Mouse (Mus musculus): ENCODE data around the gene Txndc12. TPM values are rescaled to one million over a fixed set of nuclear protein-coding genes. Genes with fewer than 3 reads are reported as not detected.

Gene Txndc12
- polyA plus RNA-seq, 1 experiment, result 99.2 TPM

DNA sequence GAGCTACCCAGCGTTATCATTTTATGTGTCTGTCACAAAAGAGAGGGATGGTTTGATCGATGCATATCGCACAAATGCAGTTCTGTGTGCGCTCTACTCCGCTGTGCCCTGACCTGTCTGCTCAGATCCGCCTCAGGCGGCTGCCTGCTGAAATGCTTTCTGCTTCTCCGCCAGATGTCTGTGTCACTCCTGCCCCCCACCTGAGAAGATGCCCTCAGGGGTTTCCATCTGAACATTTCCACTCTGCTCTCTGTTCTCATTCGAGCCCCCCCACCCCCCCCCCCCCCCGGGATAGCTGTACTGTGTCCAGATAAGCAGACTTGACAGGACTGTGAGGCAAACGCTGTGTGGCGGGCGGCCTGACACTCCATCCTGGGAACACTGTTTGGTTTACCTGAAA, 49.4 kb downstream of the Txndc12 start:
- Histone ChIP-seq H3K27ac (ENCODE audit: insufficient read depth, low read length) (no peak overlapping the region), H3K36me3 (ENCODE audit: control insufficient read depth, insufficient read depth, low read length, poor library complexity, severe bottlenecking) (no peaks in the 10 kb centered on the region), H3K27me3 (ENCODE audit: control insufficient read depth, insufficient read depth, low read length, poor library complexity, severe bottlenecking) (no peaks in the 10 kb centered on the region), H3K9me3 (replicated peaks; ENCODE audit: control insufficient read depth, insufficient read depth, low read length, poor library complexity, severe bottlenecking) (0 out of 2 replicates have a peak, but pooled peaks cover 3% of the 10 kb centered on the region), H3K4me1 (ENCODE audit: control insufficient read depth, insufficient read depth, low read length) (no peaks in the 10 kb centered on the region), H3K4me3 (ENCODE audit: low read depth, low read length) (no peak overlapping the region), H3K9ac (ENCODE audit: low read depth, poor library complexity, severe bottlenecking) (no peak overlapping the region)
- TF ChIP-seq EP300 (IDR thresholded peaks at IDR 0.05; ENCODE audit: insufficient read depth, low read depth, low read length) (0 out of 2 replicates have a peak, but pooled peaks have one; percentile 35), CTCF (IDR thresholded peaks at IDR 0.05; ENCODE audit: low read depth, low read length) (no peak)

DNA sequence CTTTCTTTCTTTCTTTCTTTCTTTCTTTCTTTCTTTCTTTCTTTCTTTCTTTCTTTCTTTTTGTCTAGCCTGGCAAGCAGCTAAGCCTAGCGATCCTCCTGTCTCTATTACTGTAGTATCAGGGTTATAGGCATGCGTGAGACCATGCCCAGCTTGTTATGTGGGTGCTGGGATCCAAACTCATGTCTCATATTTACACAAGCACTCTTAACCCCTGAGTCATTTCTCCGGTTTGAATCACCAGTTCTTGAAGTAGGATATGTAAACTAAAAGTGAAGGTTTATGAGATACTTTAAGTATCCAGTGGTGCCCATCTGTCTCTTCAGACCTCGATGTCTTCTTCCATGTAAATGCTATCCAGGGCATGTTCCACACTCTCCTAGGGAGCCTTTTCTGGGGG, 53.1 kb downstream of the Txndc12 start:
- Histone ChIP-seq H3K36me3 (ENCODE audit: control insufficient read depth, insufficient read depth, low read length, poor library complexity, severe bottlenecking) (no peaks in the 10 kb centered on the region), H3K9me3 (replicated peaks; ENCODE audit: control insufficient read depth, insufficient read depth, low read length, poor library complexity, severe bottlenecking) (0 out of 2 replicates have a peak, but pooled peaks cover 3% of the 10 kb centered on the region), H3K27ac (ENCODE audit: insufficient read depth, low read length) (no peak overlapping the region), H3K4me3 (ENCODE audit: low read depth, low read length) (no peak overlapping the region), H3K27me3 (ENCODE audit: control insufficient read depth, insufficient read depth, low read length, poor library complexity, severe bottlenecking) (no peaks in the 10 kb centered on the region), H3K4me1 (ENCODE audit: control insufficient read depth, insufficient read depth, low read length) (no peaks in the 10 kb centered on the region), H3K9ac (ENCODE audit: low read depth, poor library complexity, severe bottlenecking) (no peak overlapping the region)
- no peak for TF ChIP-seq EP300 (IDR thresholded peaks at IDR 0.05; ENCODE audit: insufficient read depth, low read depth, low read length)
- no peak for TF ChIP-seq CTCF (IDR thresholded peaks at IDR 0.05; ENCODE audit: low read depth, low read length)
- TF ChIP-seq POLR2A (IDR thresholded peaks at IDR 0.05; ENCODE audit: insufficient read depth, low read length), result no peak

DNA sequence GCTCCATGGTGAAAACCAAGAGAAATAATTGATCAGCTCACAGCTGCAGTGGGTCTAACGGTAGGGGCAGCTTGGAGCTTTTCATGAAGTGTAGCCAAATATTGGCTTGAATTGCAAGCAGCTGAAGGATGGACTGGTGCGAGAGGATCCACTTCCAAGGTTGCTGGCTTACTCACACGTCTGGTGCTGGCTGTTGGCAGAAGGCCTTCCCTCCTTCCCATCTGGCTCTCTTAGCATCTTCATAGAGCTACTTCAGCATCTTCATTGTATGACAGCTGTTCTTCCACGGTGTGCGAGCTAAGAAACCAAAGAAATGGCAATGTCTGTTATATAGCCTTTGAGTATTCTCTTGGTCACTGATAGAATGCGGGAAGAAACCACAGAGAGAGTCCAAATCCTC, 56.5 kb downstream of the Txndc12 start:
- Histone ChIP-seq H3K9me3 (replicated peaks; ENCODE audit: control insufficient read depth, insufficient read depth, low read length, poor library complexity, severe bottlenecking) (0 out of 2 replicates have a peak, but pooled peaks cover 3% of the 10 kb centered on the region), H3K4me3 (ENCODE audit: low read depth, low read length) (no peak overlapping the region), H3K36me3 (ENCODE audit: control insufficient read depth, insufficient read depth, low read length, poor library complexity, severe bottlenecking) (no peaks in the 10 kb centered on the region), H3K9ac (ENCODE audit: low read depth, poor library complexity, severe bottlenecking) (no peak overlapping the region), H3K4me1 (ENCODE audit: control insufficient read depth, insufficient read depth, low read length) (no peaks in the 10 kb centered on the region), H3K27me3 (ENCODE audit: control insufficient read depth, insufficient read depth, low read length, poor library complexity, severe bottlenecking) (no peaks in the 10 kb centered on the region), H3K27ac (ENCODE audit: insufficient read depth, low read length) (no peak overlapping the region)
- TF ChIP-seq EP300 (IDR thresholded peaks at IDR 0.05; ENCODE audit: insufficient read depth, low read depth, low read length) (no peak), CTCF (IDR thresholded peaks at IDR 0.05; ENCODE audit: low read depth, low read length) (no peak), POLR2A (IDR thresholded peaks at IDR 0.05; ENCODE audit: insufficient read depth, low read length) (no peak)

DNA sequence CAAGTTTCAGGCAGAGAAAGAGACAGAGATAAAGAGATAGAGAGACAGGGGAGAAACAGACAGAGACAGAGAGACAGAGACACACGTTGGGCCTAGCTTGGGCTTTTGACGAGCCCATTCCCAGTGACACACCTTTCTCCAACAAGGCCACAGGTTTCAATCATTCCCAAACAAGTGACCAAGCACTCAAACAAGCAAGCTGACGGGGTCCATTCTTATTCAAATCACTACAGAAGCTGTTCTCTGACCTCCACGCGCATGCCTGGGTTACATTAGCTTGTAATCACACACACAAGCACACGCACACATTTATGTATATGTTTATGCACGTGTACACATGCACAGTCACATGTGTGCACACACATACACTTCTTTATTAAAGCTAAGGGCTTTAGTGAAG, 66.0 kb downstream of the Txndc12 start:
- H3K4me3 ChIP-seq (ENCODE audit: low read depth, low read length), result no peak overlapping the region
- H3K27me3 ChIP-seq (ENCODE audit: control insufficient read depth, insufficient read depth, low read length, poor library complexity, severe bottlenecking), result no peaks in the 10 kb centered on the region
- H3K9ac ChIP-seq (ENCODE audit: low read depth, poor library complexity, severe bottlenecking), result no peak overlapping the region
- H3K27ac ChIP-seq (ENCODE audit: insufficient read depth, low read length), result no peak overlapping the region
- H3K9me3 ChIP-seq (replicated peaks; ENCODE audit: control insufficient read depth, insufficient read depth, low read length, poor library complexity, severe bottlenecking), result no peaks in the 10 kb centered on the region
- H3K4me1 ChIP-seq (ENCODE audit: control insufficient read depth, insufficient read depth, low read length), result peaks cover 11% of the 10 kb centered on the region
- no peaks in the 10 kb centered on the region for H3K36me3 ChIP-seq (ENCODE audit: control insufficient read depth, insufficient read depth, low read length, poor library complexity, severe bottlenecking)
- TF ChIP-seq CTCF (IDR thresholded peaks at IDR 0.05; ENCODE audit: low read depth, low read length) (no peak), POLR2A (IDR thresholded peaks at IDR 0.05; ENCODE audit: insufficient read depth, low read length) (no peak), EP300 (IDR thresholded peaks at IDR 0.05; ENCODE audit: insufficient read depth, low read depth, low read length) (no peak)

DNA sequence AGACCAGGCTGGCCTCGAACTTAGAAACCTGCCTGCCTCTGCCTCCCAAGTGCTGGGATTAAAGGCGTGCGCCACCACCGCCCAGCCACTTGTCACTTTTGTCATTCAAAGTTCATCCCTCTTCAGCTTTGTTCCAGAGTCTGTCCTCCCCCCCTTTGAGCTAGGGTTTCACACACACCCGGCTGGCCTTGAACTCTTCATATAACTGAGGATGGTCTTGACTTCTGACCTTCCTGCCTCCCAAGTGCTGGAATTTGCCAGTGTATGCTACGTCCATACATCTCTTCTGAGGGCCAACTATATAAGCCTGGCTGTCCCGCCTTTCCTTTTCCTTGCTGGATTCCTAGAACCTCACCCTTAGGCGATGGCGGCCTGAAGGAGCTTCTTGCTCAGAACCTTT, 68.5 kb downstream of the Txndc12 start:
- Histone ChIP-seq H3K9ac (ENCODE audit: low read depth, poor library complexity, severe bottlenecking) (no peak overlapping the region), H3K9me3 (replicated peaks; ENCODE audit: control insufficient read depth, insufficient read depth, low read length, poor library complexity, severe bottlenecking) (no peaks in the 10 kb centered on the region), H3K27ac (ENCODE audit: insufficient read depth, low read length) (peak overlapping the region; percentile 34), H3K27me3 (ENCODE audit: control insufficient read depth, insufficient read depth, low read length, poor library complexity, severe bottlenecking) (no peaks in the 10 kb centered on the region), H3K4me1 (ENCODE audit: control insufficient read depth, insufficient read depth, low read length) (peaks cover 14% of the 10 kb centered on the region), H3K36me3 (ENCODE audit: control insufficient read depth, insufficient read depth, low read length, poor library complexity, severe bottlenecking) (no peaks in the 10 kb centered on the region), H3K4me3 (ENCODE audit: low read depth, low read length) (no peak overlapping the region)
- no peak for TF ChIP-seq CTCF (IDR thresholded peaks at IDR 0.05; ENCODE audit: low read depth, low read length)
- no peak for TF ChIP-seq EP300 (IDR thresholded peaks at IDR 0.05; ENCODE audit: insufficient read depth, low read depth, low read length)
- no peak for TF ChIP-seq POLR2A (IDR thresholded peaks at IDR 0.05; ENCODE audit: insufficient read depth, low read length)

DNA sequence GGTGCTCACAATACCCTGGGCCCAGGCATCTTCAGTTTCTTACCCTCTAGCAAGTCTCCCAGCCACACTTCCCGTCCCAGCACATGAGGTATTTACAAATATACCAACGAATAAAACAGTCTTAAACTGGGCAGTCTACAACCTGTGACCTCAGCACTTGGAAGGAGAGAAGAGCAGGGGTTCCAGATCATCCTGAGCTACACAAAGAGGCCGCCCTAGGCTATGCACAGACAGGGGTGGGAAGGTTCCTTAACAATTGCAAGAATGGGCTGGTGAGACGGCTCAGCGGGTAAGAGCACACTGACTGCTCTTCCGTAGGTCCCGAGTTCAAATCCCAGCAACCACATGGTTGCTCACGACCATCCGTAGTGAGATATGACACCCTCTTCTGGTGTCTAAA, 68.9 kb downstream of the Txndc12 start:
- H3K9me3 ChIP-seq (replicated peaks; ENCODE audit: control insufficient read depth, insufficient read depth, low read length, poor library complexity, severe bottlenecking), result no peaks in the 10 kb centered on the region
- no peaks in the 10 kb centered on the region for H3K36me3 ChIP-seq (ENCODE audit: control insufficient read depth, insufficient read depth, low read length, poor library complexity, severe bottlenecking)
- TF ChIP-seq POLR2A (IDR thresholded peaks at IDR 0.05; ENCODE audit: insufficient read depth, low read length), result no peak
- no peak for TF ChIP-seq CTCF (IDR thresholded peaks at IDR 0.05; ENCODE audit: low read depth, low read length)
- no peak for TF ChIP-seq EP300 (IDR thresholded peaks at IDR 0.05; ENCODE audit: insufficient read depth, low read depth, low read length)
- no peak overlapping the region for H3K9ac ChIP-seq (ENCODE audit: low read depth, poor library complexity, severe bottlenecking)
- peak overlapping the region; percentile 34 for H3K27ac ChIP-seq (ENCODE audit: insufficient read depth, low read length)
- H3K4me1 ChIP-seq (ENCODE audit: control insufficient read depth, insufficient read depth, low read length), result peaks cover 14% of the 10 kb centered on the region
- no peak overlapping the region for H3K4me3 ChIP-seq (ENCODE audit: low read depth, low read length)
- no peaks in the 10 kb centered on the region for H3K27me3 ChIP-seq (ENCODE audit: control insufficient read depth, insufficient read depth, low read length, poor library complexity, severe bottlenecking)

All from ES-Bruce4 (cell line).